Mouse (Mus musculus) liver, embryonic 11.5 days (tissue): ENCODE data around the gene Zdhhc6. TPM values are rescaled to one million over a fixed set of nuclear protein-coding genes. Genes with fewer than 3 reads are reported as not detected.
A peak's percentile ranks its signal among the peaks of the same experiment; 100 is the strongest.

Experiments used
- ATAC-seq: fragments of 200-750 bp; cut with Nextera tagmentation; replicated peaks from 2 replicates; pipeline ENCODE4 v1.8.0; 2017; ENCODE audit warnings: moderate number of reproducible peaks, mild to moderate bottlenecking, moderate TSS enrichment, moderate library complexity; ENCODE audit not compliant: low FRiP score
- DNase-seq: peaks from one replicate; pipeline ENCODE4 v3.0.0-alpha.2; 2017; ENCODE audit warnings: low spot score
- H3K27ac ChIP-seq: fragments of 300-500 bp; sonication (generic); 2 replicates; pipeline ENCODE4 v1.5.1; 2014; ENCODE audit warnings: mild to moderate bottlenecking, low read depth, low read length, control low read depth
- H3K27me3 ChIP-seq: fragments of 300-500 bp; sonication (generic); replicated peaks from 2 replicates; pipeline ENCODE4 v1.6.1; 2014; ENCODE audit warnings: low read length, mixed read lengths; ENCODE audit not compliant: control insufficient read depth, insufficient read depth
- H3K36me3 ChIP-seq: fragments of 300-500 bp; sonication (generic); 2 replicates; pipeline ENCODE4 v1.6.1; 2014; ENCODE audit warnings: mild to moderate bottlenecking, low read length, moderate library complexity, mixed read lengths; ENCODE audit not compliant: control insufficient read depth, insufficient read depth
- H3K4me1 ChIP-seq: fragments of 300-500 bp; sonication (generic); replicated peaks from 2 replicates; pipeline ENCODE4 v1.6.1; 2014; ENCODE audit warnings: low read length, mixed read lengths; ENCODE audit not compliant: control insufficient read depth, insufficient read depth
- H3K4me2 ChIP-seq: fragments of 300-500 bp; sonication (generic); 2 replicates; pipeline ENCODE4 v1.6.1; 2014; ENCODE audit warnings: mild to moderate bottlenecking, control low read depth, moderate library complexity
- H3K4me3 ChIP-seq: fragments of 300-500 bp; sonication (generic); 2 replicates; pipeline ENCODE4 v1.5.1; 2014; ENCODE audit warnings: low read depth, low read length, control low read depth
- H3K9ac ChIP-seq: fragments of 300-500 bp; sonication (generic); 2 replicates; pipeline ENCODE4 v1.6.1; 2014; ENCODE audit warnings: low read depth, low read length, control low read depth
- H3K9me3 ChIP-seq: fragments of 300-500 bp; sonication (generic); 2 replicates; pipeline ENCODE4 v1.6.1; 2016; ENCODE audit warnings: low read length, inconsistent platforms, mixed read lengths; ENCODE audit not compliant: control insufficient read depth
- WGBS: fragments of 180-500 bp; shearing (Covaris S2); extraction: QIAGEN DNeasy Blood & Tissue Kit; methylation state at CpG from one replicate; pipeline ENCODE4 v1.1.7; 2014; 5-methylcytosine and 5-hydroxymethylcytosine counted together
- polyA plus RNA-seq: library from polyadenylated mRNA; unstranded; fragments of >200 nt; fragmentation: Nextera tagmentation; extraction: Ambion mirVana; gene quantifications from 2 replicates; pipeline ENCODE4 v1.2.1, GENCODE M21; 2014

Zdhhc6 gene
- polyA plus RNA-seq, 1 experiment from 2014 or later: 120 TPM

GRCm38 (mm10) chr19:55297489-55297888 is 18.3 kb downstream of the Zdhhc6 start:
- peaks cover 17% of the 10 kb centered on the region for H3K4me1 ChIP-seq
- no peak overlapping the region for H3K9ac ChIP-seq
- H3K9me3 ChIP-seq: no peaks in the 10 kb centered on the region
- no peak overlapping the region for H3K27ac ChIP-seq
- H3K4me2 ChIP-seq: no peak overlapping the region
- 82% methylated on average over 2 of the region's 2 CpGs for WGBS
- H3K27me3 ChIP-seq: no peaks in the 10 kb centered on the region
- no peak overlapping the region for H3K4me3 ChIP-seq
- DNase-seq (no peak), ATAC-seq (no peak)
- peaks cover 25% of the 10 kb centered on the region for H3K36me3 ChIP-seq

- 85% methylated on average over 2 of the region's 2 CpGs for WGBS
- no peak overlapping the region for H3K27ac ChIP-seq
Measured at GRCm38 (mm10) chr19:55296301-55296700, 19.5 kb downstream of the Zdhhc6 start.

GRCm38 (mm10) chr19:55295556-55295955 is 20.3 kb downstream of the Zdhhc6 start:
- H3K9ac ChIP-seq: no peak overlapping the region
- peaks cover 23% of the 10 kb centered on the region for H3K36me3 ChIP-seq
- no peak overlapping the region for H3K4me2 ChIP-seq
- ATAC-seq: no peak
- H3K9me3 ChIP-seq: no peaks in the 10 kb centered on the region
- H3K4me1 ChIP-seq: peaks cover 17% of the 10 kb centered on the region
- H3K27ac ChIP-seq: no peak overlapping the region
- H3K27me3 ChIP-seq: no peaks in the 10 kb centered on the region
- no peak for DNase-seq
- WGBS: 75% methylated on average over 3 of the region's 3 CpGs
- no peak overlapping the region for H3K4me3 ChIP-seq

More at GRCm38 (mm10) chr19:55296301-55296700, 19.5 kb downstream of the Zdhhc6 start:
- DNase-seq: no peak
- Histone ChIP-seq H3K4me1 (peaks cover 17% of the 10 kb centered on the region), H3K9me3 (no peaks in the 10 kb centered on the region), H3K4me2 (no peak overlapping the region), H3K36me3 (peaks cover 24% of the 10 kb centered on the region), H3K4me3 (no peak overlapping the region), H3K27me3 (no peaks in the 10 kb centered on the region), H3K9ac (no peak overlapping the region)
- ATAC-seq: no peak

GRCm38 (mm10) chr19:55295075-55295474 is 20.8 kb downstream of the Zdhhc6 start:
- Histone ChIP-seq H3K9ac (no peak overlapping the region), H3K4me2 (no peak overlapping the region), H3K36me3 (peaks cover 27% of the 10 kb centered on the region), H3K9me3 (no peaks in the 10 kb centered on the region), H3K27ac (no peak overlapping the region), H3K4me1 (peaks cover 17% of the 10 kb centered on the region), H3K27me3 (no peaks in the 10 kb centered on the region), H3K4me3 (no peak overlapping the region)
- ATAC-seq (peak; percentile 71), DNase-seq (no peak)
- WGBS: 64% methylated on average over 9 of the region's 9 CpGs

- Histone ChIP-seq H3K9ac (0 out of 2 replicates have a peak overlapping the region, but pooled peaks have one; percentile 34), H3K9me3 (no peaks in the 10 kb centered on the region), H3K4me3 (no peak overlapping the region), H3K4me2 (no peak overlapping the region), H3K27ac (no peak overlapping the region), H3K4me1 (peaks cover 17% of the 10 kb centered on the region), H3K36me3 (peaks cover 40% of the 10 kb centered on the region), H3K27me3 (no peaks in the 10 kb centered on the region)
- DNase-seq: no peak
- 34% methylated on average over 4 of the region's 4 CpGs for WGBS
- ATAC-seq: no peak
Measured at GRCm38 (mm10) chr19:55293175-55293574, 22.7 kb downstream of the Zdhhc6 start.

GRCm38 (mm10) chr19:55292210-55292850 is 23.5 kb downstream of the Zdhhc6 start:
- no peak overlapping the region for H3K9ac ChIP-seq
- no peak overlapping the region for H3K27ac ChIP-seq
- H3K36me3 ChIP-seq: peaks cover 44% of the 10 kb centered on the region
- DNase-seq (no peak), ATAC-seq (no peak)
- no peak overlapping the region for H3K4me2 ChIP-seq
- H3K4me1 ChIP-seq: peaks cover 17% of the 10 kb centered on the region
- no peak overlapping the region for H3K4me3 ChIP-seq
- H3K9me3 ChIP-seq: no peaks in the 10 kb centered on the region
- 87% methylated on average over 2 of the region's 2 CpGs for WGBS
- no peaks in the 10 kb centered on the region for H3K27me3 ChIP-seq

GRCm38 (mm10) chr19:55290621-55291270 is 25.1 kb downstream of the Zdhhc6 start:
- no peak overlapping the region for H3K27ac ChIP-seq

GRCm38 (mm10) chr19:55288974-55289373 is 26.9 kb downstream of the Zdhhc6 start:
- Histone ChIP-seq H3K4me3 (no peak overlapping the region), H3K36me3 (peaks cover 41% of the 10 kb centered on the region), H3K4me1 (peaks cover 19% of the 10 kb centered on the region), H3K4me2 (no peak overlapping the region), H3K27me3 (no peaks in the 10 kb centered on the region), H3K27ac (no peak overlapping the region), H3K9me3 (no peaks in the 10 kb centered on the region), H3K9ac (no peak overlapping the region)
- DNase-seq: no peak
- ATAC-seq: no peak

More at GRCm38 (mm10) chr19:55290621-55291270, 25.1 kb downstream of the Zdhhc6 start:
- Histone ChIP-seq H3K9me3 (no peaks in the 10 kb centered on the region), H3K4me3 (no peak overlapping the region), H3K9ac (no peak overlapping the region), H3K27me3 (no peaks in the 10 kb centered on the region), H3K4me2 (no peak overlapping the region), H3K4me1 (peaks cover 16% of the 10 kb centered on the region), H3K36me3 (peaks cover 46% of the 10 kb centered on the region)
- DNase-seq (no peak), ATAC-seq (no peak)
- WGBS: 50% methylated on average over 2 of the region's 2 CpGs

GRCm38 (mm10) chr19:55286034-55286433 is 29.8 kb downstream of the Zdhhc6 start:
- Histone ChIP-seq H3K36me3 (peaks cover 43% of the 10 kb centered on the region), H3K4me2 (no peak overlapping the region), H3K4me1 (peaks cover 17% of the 10 kb centered on the region), H3K4me3 (no peak overlapping the region), H3K9me3 (no peaks in the 10 kb centered on the region), H3K9ac (no peak overlapping the region), H3K27ac (no peak overlapping the region), H3K27me3 (no peaks in the 10 kb centered on the region)
- 83% methylated on average over 4 of the region's 4 CpGs for WGBS
- DNase-seq (no peak), ATAC-seq (no peak)
